Mouse (Mus musculus): ENCODE results near the gene Vmn2r82. TPM values are rescaled to one million over a fixed set of nuclear protein-coding genes. Genes with fewer than 3 reads are reported as not detected.

Vmn2r82 gene
- polyA plus RNA-seq, 2 experiments, result not detected

Other genes with a start within 250 kb of the Vmn2r82 start
- gene Vmn2r80, start 207.8 kb upstream of the Vmn2r82 start, polyA plus RNA-seq (2012; rRNA removed), result not detected in 2 replicates
- gene Vmn2r80, start 207.8 kb upstream of the Vmn2r82 start, polyA plus RNA-seq (2014; fragmentation: Nextera tagmentation; extraction: Ambion mirVana), result not detected in 2 replicates
- gene Vmn2r81, start 108.8 kb upstream of the Vmn2r82 start, polyA plus RNA-seq (2012; rRNA removed), result not detected in 2 replicates
- not detected in 2 replicates for gene Vmn2r81, start 108.8 kb upstream of the Vmn2r82 start, polyA plus RNA-seq (2014; fragmentation: Nextera tagmentation; extraction: Ambion mirVana)
- gene Vmn2r83, start 112.2 kb downstream of the Vmn2r82 start, polyA plus RNA-seq (2012; rRNA removed), result not detected in 2 replicates
- gene Vmn2r83, start 112.2 kb downstream of the Vmn2r82 start, polyA plus RNA-seq (2014; fragmentation: Nextera tagmentation; extraction: Ambion mirVana), result not detected in 2 replicates
- 15.9 and 21.9 TPM in 2 replicates for gene Plpp2, start 177.3 kb downstream of the Vmn2r82 start, polyA plus RNA-seq (2012; rRNA removed)
- 26.1 and 27.7 TPM in 2 replicates for gene Plpp2, start 177.3 kb downstream of the Vmn2r82 start, polyA plus RNA-seq (2014; fragmentation: Nextera tagmentation; extraction: Ambion mirVana)
- 162 and 237 TPM in 2 replicates for gene Mier2, start 198.7 kb downstream of the Vmn2r82 start, polyA plus RNA-seq (2012; rRNA removed)
- gene Mier2, start 198.7 kb downstream of the Vmn2r82 start, polyA plus RNA-seq (2014; fragmentation: Nextera tagmentation; extraction: Ambion mirVana), result 56.5 and 69.8 TPM in 2 replicates
- not detected in 2 replicates for gene Theg, start 230.8 kb downstream of the Vmn2r82 start, polyA plus RNA-seq (2012; rRNA removed)
- not detected in 2 replicates for gene Theg, start 230.8 kb downstream of the Vmn2r82 start, polyA plus RNA-seq (2014; fragmentation: Nextera tagmentation; extraction: Ambion mirVana)